Mouse (Mus musculus) megakaryocyte, embryonic 14.5 days (primary cell): ENCODE results near the gene Gata3. TPM values are rescaled to one million over a fixed set of nuclear protein-coding genes. Genes with fewer than 3 reads are reported as not detected.

Experiments used
- H3K27me3 ChIP-seq: replicated peaks from 2 replicates; pipeline ENCODE3; 2012; ENCODE audit warnings: inconsistent platforms
- H3K36me3 ChIP-seq: replicated peaks from 2 replicates; pipeline ENCODE3; 2012; ENCODE audit warnings: low read length, inconsistent platforms, mixed read lengths
- H3K4me1 ChIP-seq: 2 replicates; pipeline ENCODE4 v1.6.1; 2012; ENCODE audit warnings: inconsistent platforms
- H3K4me3 ChIP-seq: replicated peaks from 2 replicates; pipeline ENCODE3; 2012; ENCODE audit warnings: moderate library complexity, mild to moderate bottlenecking, inconsistent platforms
- H3K9me3 ChIP-seq: 2 replicates; pipeline ENCODE4 v1.6.1; 2012; ENCODE audit warnings: inconsistent platforms
- FLI1 ChIP-seq: IDR thresholded peaks from 2 replicates; pipeline ENCODE4 v1.6.1; 2012; ENCODE audit warnings: low read length, inconsistent platforms, mixed read lengths
- GATA1 ChIP-seq: IDR thresholded peaks from 3 replicates; pipeline ENCODE4 v1.6.1; 2012; ENCODE audit warnings: mixed read lengths, low read length, inconsistent platforms, borderline replicate concordance
- polyA plus RNA-seq: library from polyadenylated mRNA; stranded (reverse); fragments of >175 nt; gene quantifications from 2 replicates; pipeline ENCODE4 v1.2.3, GENCODE M21; 2012; ENCODE audit warnings: low replicate concordance; ENCODE audit not compliant: insufficient read depth

Gata3 gene
- polyA plus RNA-seq, 1 experiment: 0.36 TPM

GRCm38 (mm10) chr2:9896097-9896770, 6.4 kb upstream of the Gata3 start:
- Histone ChIP-seq H3K4me1 (peaks cover 19% of the 10 kb centered on the region), H3K4me3 (peak overlapping the region; percentile 66), H3K36me3 (no peaks in the 10 kb centered on the region), H3K9me3 (no peaks in the 10 kb centered on the region), H3K27me3 (peaks cover 86% of the 10 kb centered on the region)
- TF ChIP-seq FLI1 (no peak), GATA1 (no peak)

GRCm38 (mm10) chr2:9894836-9895593, 5.2 kb upstream of the Gata3 start:
- peaks cover 92% of the 10 kb centered on the region for H3K27me3 ChIP-seq
- H3K36me3 ChIP-seq: no peaks in the 10 kb centered on the region
- peaks cover 30% of the 10 kb centered on the region for H3K4me1 ChIP-seq
- TF ChIP-seq FLI1 (no peak), GATA1 (no peak)
- no peak overlapping the region for H3K4me3 ChIP-seq
- H3K9me3 ChIP-seq: no peaks in the 10 kb centered on the region

- TF ChIP-seq GATA1: no peak
- no peak for TF ChIP-seq FLI1
- H3K36me3 ChIP-seq: no peaks in the 10 kb centered on the region
- H3K9me3 ChIP-seq: no peaks in the 10 kb centered on the region
- peaks cover 45% of the 10 kb centered on the region for H3K4me1 ChIP-seq
- peaks cover 92% of the 10 kb centered on the region for H3K27me3 ChIP-seq
- H3K4me3 ChIP-seq: no peak overlapping the region
These were observed 3.6 kb upstream of the Gata3 start for GRCm38 (mm10) chr2:9893272-9893953.

- no peaks in the 10 kb centered on the region for H3K36me3 ChIP-seq
- TF ChIP-seq FLI1: no peak
- no peak for TF ChIP-seq GATA1
- H3K9me3 ChIP-seq: no peaks in the 10 kb centered on the region
- peaks cover 52% of the 10 kb centered on the region for H3K4me1 ChIP-seq
- H3K4me3 ChIP-seq: no peak overlapping the region
- H3K27me3 ChIP-seq: peaks cover 92% of the 10 kb centered on the region
These were observed 2.7 kb upstream of the Gata3 start for GRCm38 (mm10) chr2:9892541-9892940.

- Histone ChIP-seq H3K4me1 (peaks cover 47% of the 10 kb centered on the region), H3K36me3 (no peaks in the 10 kb centered on the region), H3K9me3 (no peaks in the 10 kb centered on the region), H3K4me3 (no peak overlapping the region), H3K27me3 (peaks cover 91% of the 10 kb centered on the region)
- TF ChIP-seq FLI1 (no peak), GATA1 (no peak)
These were observed 1.1 kb upstream of the Gata3 start for GRCm38 (mm10) chr2:9890906-9891305.

- Histone ChIP-seq H3K4me1 (peaks cover 41% of the 10 kb centered on the region), H3K27me3 (peaks cover 91% of the 10 kb centered on the region), H3K36me3 (no peaks in the 10 kb centered on the region), H3K9me3 (no peaks in the 10 kb centered on the region), H3K4me3 (peak overlapping the region; percentile 93)
- TF ChIP-seq GATA1 (no peak), FLI1 (no peak)
These were observed 417 bp upstream of the Gata3 start for GRCm38 (mm10) chr2:9890251-9890650.

- peak within 1 kb of the TSS; percentile 93 for H3K4me3 ChIP-seq
- H3K4me1 ChIP-seq: peaks cover 43% of the 10 kb centered on the region
- no peaks in the 10 kb centered on the region for H3K36me3 ChIP-seq
- peaks cover 91% of the 10 kb centered on the region for H3K27me3 ChIP-seq
- no peaks in the 10 kb centered on the region for H3K9me3 ChIP-seq
- TF ChIP-seq GATA1 (no peak), FLI1 (no peak)
These were observed 752 bp downstream of the Gata3 start, which contains the start of gene 9230102O04Rik for GRCm38 (mm10) chr2:9888913-9889650. Gene 9230102O04Rik (minus strand): TSS chr2:9889540.

- Histone ChIP-seq H3K9me3 (no peaks in the 10 kb centered on the region), H3K4me3 (peak overlapping the region; percentile 29), H3K4me1 (peaks cover 58% of the 10 kb centered on the region), H3K36me3 (no peaks in the 10 kb centered on the region), H3K27me3 (peaks cover 91% of the 10 kb centered on the region)
- TF ChIP-seq GATA1: no peak
- TF ChIP-seq FLI1: no peak
These were observed 2.2 kb downstream of the Gata3 start for GRCm38 (mm10) chr2:9887636-9888035.

GRCm38 (mm10) chr2:9886921-9887610, 2.8 kb downstream of the Gata3 start:
- no peaks in the 10 kb centered on the region for H3K36me3 ChIP-seq
- no peaks in the 10 kb centered on the region for H3K9me3 ChIP-seq
- H3K27me3 ChIP-seq: peaks cover 92% of the 10 kb centered on the region
- TF ChIP-seq FLI1 (no peak), GATA1 (no peak)
- H3K4me1 ChIP-seq: peaks cover 64% of the 10 kb centered on the region
- H3K4me3 ChIP-seq: no peak overlapping the region
